Mouse (Mus musculus): ENCODE results near the gene Parva. TPM values are rescaled to one million over a fixed set of nuclear protein-coding genes. Genes with fewer than 3 reads are reported as not detected.

The Parva gene
- polyA plus RNA-seq, 1 experiment from 2014 or later = 8.6 TPM

DNA sequence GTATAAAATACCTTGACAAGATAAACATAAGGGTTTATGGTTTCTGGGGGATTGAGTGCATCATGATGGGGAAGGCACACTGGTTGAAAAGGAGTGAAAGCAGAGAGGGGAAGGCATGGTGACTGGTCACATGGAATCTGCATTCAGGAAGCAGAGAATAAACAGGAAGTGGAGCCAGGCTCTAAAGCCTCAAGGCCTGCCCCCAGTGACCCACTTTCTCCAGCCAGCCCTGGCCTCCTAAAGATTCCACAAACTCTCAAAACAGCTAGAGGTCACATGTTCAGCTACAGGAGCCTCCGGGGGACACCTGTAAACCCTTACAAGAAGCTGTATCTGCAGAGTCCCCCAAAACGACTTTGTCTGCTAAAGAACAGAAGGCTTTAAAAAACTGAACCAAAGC, 22.2 kb upstream of the Parva start:
- Histone ChIP-seq H3K4me3 (ENCODE audit: low read depth, low read length) (no peak overlapping the region), H3K27me3 (ENCODE audit: insufficient read depth, low read length) (no peaks in the 10 kb centered on the region), H3K27ac (ENCODE audit: low read depth) (no peak overlapping the region), H3K4me1 (ENCODE audit: insufficient read depth) (no peaks in the 10 kb centered on the region), H3K9ac (replicated peaks) (no peak overlapping the region), H3K9me3 (ENCODE audit: low read length) (no peaks in the 10 kb centered on the region), H3K36me3 (replicated peaks; ENCODE audit: insufficient read depth, low read length) (no peaks in the 10 kb centered on the region), H3K4me2 (ENCODE audit: low read depth, low read length) (no peak overlapping the region)
- ATAC-seq (no peak), DNase-seq (no peak)
- 46% methylated on average over 2 of the region's 2 CpGs for WGBS (ENCODE audit: insufficient replicate concordance)
- TF ChIP-seq EP300 (IDR thresholded peaks at IDR 0.05; ENCODE audit: low read depth) = no peak
- no peak for TF ChIP-seq CTCF (IDR thresholded peaks at IDR 0.05; ENCODE audit: low read depth)

DNA sequence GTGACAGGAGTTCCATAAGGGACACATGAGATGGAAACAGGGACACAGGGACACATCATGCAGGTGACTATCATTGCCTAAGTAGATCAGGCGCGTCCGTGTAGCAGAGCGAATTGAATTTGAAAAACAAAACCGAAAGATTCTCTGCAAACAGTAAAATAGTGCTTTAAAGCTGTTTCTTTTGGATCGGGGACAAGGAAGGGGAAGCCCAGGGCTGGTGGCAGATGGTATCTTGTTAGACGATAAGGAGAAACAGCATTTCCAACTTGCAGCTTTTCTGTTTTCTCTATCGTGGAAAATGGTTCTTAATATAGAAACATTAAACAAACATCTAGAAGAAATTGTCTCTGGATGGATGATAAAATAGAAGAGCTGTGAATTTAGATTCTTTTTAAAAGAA, 21.7 kb upstream of the Parva start:
- no peaks in the 10 kb centered on the region for H3K4me1 ChIP-seq (ENCODE audit: insufficient read depth)
- H3K4me2 ChIP-seq (ENCODE audit: low read depth, low read length) = no peak overlapping the region
- no peaks in the 10 kb centered on the region for H3K9me3 ChIP-seq (ENCODE audit: low read length)
- H3K9ac ChIP-seq (replicated peaks) = no peak overlapping the region
- TF ChIP-seq EP300 (IDR thresholded peaks at IDR 0.05; ENCODE audit: low read depth) (no peak), CTCF (IDR thresholded peaks at IDR 0.05; ENCODE audit: low read depth) (no peak)
- H3K27me3 ChIP-seq (ENCODE audit: insufficient read depth, low read length) = no peaks in the 10 kb centered on the region
- WGBS (ENCODE audit: insufficient replicate concordance) = 60% methylated on average over 8 of the region's 8 CpGs
- H3K4me3 ChIP-seq (ENCODE audit: low read depth, low read length) = no peak overlapping the region
- ATAC-seq (no peak), DNase-seq (no peak)
- H3K27ac ChIP-seq (ENCODE audit: low read depth) = no peak overlapping the region
- no peaks in the 10 kb centered on the region for H3K36me3 ChIP-seq (replicated peaks; ENCODE audit: insufficient read depth, low read length)

DNA sequence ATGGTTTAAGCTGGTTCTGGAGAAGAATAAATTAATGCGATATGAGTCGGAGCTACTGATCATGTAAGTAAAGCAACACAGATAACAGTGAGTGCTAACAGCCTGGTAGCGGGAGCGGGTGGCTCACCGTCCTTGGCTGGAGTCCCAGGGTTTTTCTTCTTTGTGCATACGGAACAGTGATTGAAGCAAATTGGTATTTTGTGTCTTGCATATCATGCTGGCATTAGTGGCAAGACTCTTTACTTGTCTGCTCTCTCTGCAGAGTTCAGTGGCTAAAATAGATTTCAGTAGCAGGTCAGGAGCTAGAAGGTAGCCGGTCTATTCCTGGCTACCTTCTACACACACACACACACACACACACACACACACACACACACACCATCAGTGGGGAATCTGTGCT, 19.7 kb upstream of the Parva start:
- WGBS (ENCODE audit: insufficient replicate concordance) = 77% methylated on average over 7 of the region's 7 CpGs
- Histone ChIP-seq H3K4me3 (ENCODE audit: low read depth, low read length) (no peak overlapping the region), H3K27me3 (ENCODE audit: insufficient read depth, low read length) (no peaks in the 10 kb centered on the region), H3K4me2 (ENCODE audit: low read depth, low read length) (no peak overlapping the region), H3K9ac (replicated peaks) (no peak overlapping the region), H3K36me3 (replicated peaks; ENCODE audit: insufficient read depth, low read length) (no peaks in the 10 kb centered on the region), H3K4me1 (ENCODE audit: insufficient read depth) (no peaks in the 10 kb centered on the region), H3K9me3 (ENCODE audit: low read length) (no peaks in the 10 kb centered on the region), H3K27ac (ENCODE audit: low read depth) (no peak overlapping the region)
- ATAC-seq (no peak), DNase-seq (no peak)
- TF ChIP-seq EP300 (IDR thresholded peaks at IDR 0.05; ENCODE audit: low read depth) = no peak
- no peak for TF ChIP-seq CTCF (IDR thresholded peaks at IDR 0.05; ENCODE audit: low read depth)

DNA sequence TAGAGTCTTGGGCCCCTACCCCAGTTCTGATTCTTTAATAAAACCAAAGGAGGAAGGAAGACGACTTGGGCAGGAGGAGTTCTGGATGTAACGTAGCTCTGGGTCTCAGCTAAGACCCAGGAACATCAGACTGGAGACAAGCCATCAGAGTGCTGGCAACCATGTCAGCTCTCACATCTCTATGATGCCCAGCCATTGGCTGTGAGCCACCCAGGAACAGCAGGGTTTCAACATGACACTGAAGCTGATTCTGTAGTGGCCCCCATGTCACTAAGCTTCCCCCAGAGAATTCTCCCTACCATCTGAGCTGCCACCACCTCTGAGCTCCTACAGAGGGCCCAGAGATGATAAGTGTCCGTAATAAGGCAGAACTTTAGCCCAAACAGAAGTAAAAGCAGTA, 17.3 kb upstream of the Parva start:
- no peak overlapping the region for H3K4me2 ChIP-seq (ENCODE audit: low read depth, low read length)
- H3K27me3 ChIP-seq (ENCODE audit: insufficient read depth, low read length) = no peaks in the 10 kb centered on the region
- H3K9ac ChIP-seq (replicated peaks) = no peak overlapping the region
- no peak for DNase-seq
- no peak overlapping the region for H3K27ac ChIP-seq (ENCODE audit: low read depth)
- H3K4me1 ChIP-seq (ENCODE audit: insufficient read depth) = no peaks in the 10 kb centered on the region
- no peak for TF ChIP-seq CTCF (IDR thresholded peaks at IDR 0.05; ENCODE audit: low read depth)
- TF ChIP-seq EP300 (IDR thresholded peaks at IDR 0.05; ENCODE audit: low read depth) = no peak
- H3K4me3 ChIP-seq (ENCODE audit: low read depth, low read length) = no peak overlapping the region
- ATAC-seq = no peak
- no peaks in the 10 kb centered on the region for H3K9me3 ChIP-seq (ENCODE audit: low read length)
- WGBS (ENCODE audit: insufficient replicate concordance) = 52% methylated on average over 3 of the region's 3 CpGs
- no peaks in the 10 kb centered on the region for H3K36me3 ChIP-seq (replicated peaks; ENCODE audit: insufficient read depth, low read length)

DNA sequence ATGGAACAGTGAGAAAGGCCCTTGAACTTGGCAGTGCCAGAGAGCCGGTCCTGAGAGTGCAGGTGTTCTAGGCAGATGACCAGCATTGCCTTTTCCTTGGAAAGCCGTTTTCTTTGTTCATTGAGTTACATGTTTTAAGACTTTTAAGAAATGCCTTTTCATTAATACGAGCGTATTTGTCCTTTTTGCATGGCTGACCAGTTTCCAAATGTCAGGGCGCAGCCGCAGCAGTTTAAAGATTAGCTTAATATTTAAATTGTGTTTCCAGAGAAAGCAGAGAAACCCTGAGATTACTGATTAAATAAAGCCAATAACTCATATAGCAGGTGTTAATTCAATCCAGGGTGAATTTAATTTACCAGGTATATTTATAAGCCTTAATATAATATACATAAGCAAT, 14.0 kb upstream of the Parva start:
- ATAC-seq (no peak), DNase-seq (no peak)
- TF ChIP-seq EP300 (IDR thresholded peaks at IDR 0.05; ENCODE audit: low read depth) (no peak), CTCF (IDR thresholded peaks at IDR 0.05; ENCODE audit: low read depth) (no peak)
- H3K4me3 ChIP-seq (ENCODE audit: low read depth, low read length) = no peak overlapping the region
- H3K9me3 ChIP-seq (ENCODE audit: low read length) = no peaks in the 10 kb centered on the region
- H3K27ac ChIP-seq (ENCODE audit: low read depth) = no peak overlapping the region
- no peak overlapping the region for H3K9ac ChIP-seq (replicated peaks)
- H3K27me3 ChIP-seq (ENCODE audit: insufficient read depth, low read length) = 0 out of 2 replicates have a peak, but pooled peaks cover 3% of the 10 kb centered on the region
- H3K4me2 ChIP-seq (ENCODE audit: low read depth, low read length) = no peak overlapping the region
- no peaks in the 10 kb centered on the region for H3K36me3 ChIP-seq (replicated peaks; ENCODE audit: insufficient read depth, low read length)
- no peaks in the 10 kb centered on the region for H3K4me1 ChIP-seq (ENCODE audit: insufficient read depth)
- WGBS (ENCODE audit: insufficient replicate concordance) = 75% methylated on average over 6 of the region's 6 CpGs

DNA sequence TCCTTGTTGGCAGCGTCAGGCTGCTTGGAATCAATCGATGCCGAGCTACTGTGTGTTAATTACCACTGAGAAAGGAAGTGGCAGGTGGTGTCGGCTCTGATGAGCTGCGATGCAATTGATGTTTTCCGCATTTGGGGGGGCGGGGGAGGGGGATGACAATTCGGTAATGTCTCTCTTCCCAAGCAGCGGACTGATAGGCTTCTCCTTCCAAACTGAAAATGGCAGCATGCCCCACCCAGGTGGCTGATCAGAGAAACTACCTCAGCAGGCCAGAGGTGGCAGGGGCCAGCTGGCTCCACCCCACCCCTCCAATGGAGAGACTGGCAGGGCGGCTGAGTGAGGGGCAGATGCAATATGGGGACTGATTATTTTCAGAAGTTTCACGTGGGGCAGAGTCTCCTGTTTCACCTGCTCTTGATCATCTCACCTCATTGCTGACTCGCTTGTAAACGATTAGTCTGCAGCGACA, 11.2 kb upstream of the Parva start:
- H3K27ac ChIP-seq (ENCODE audit: low read depth) = no peak overlapping the region
- no peaks in the 10 kb centered on the region for H3K9me3 ChIP-seq (ENCODE audit: low read length)
- H3K4me2 ChIP-seq (ENCODE audit: low read depth, low read length) = no peak overlapping the region
- TF ChIP-seq EP300 (IDR thresholded peaks at IDR 0.05; ENCODE audit: low read depth) = no peak
- TF ChIP-seq CTCF (IDR thresholded peaks at IDR 0.05; ENCODE audit: low read depth) = no peak
- 22% methylated on average over 14 of the region's 14 CpGs for WGBS (ENCODE audit: insufficient replicate concordance)
- ATAC-seq = no peak
- no peaks in the 10 kb centered on the region for H3K4me1 ChIP-seq (ENCODE audit: insufficient read depth)
- H3K9ac ChIP-seq (replicated peaks) = no peak overlapping the region
- 0 out of 2 replicates have a peak, but pooled peaks cover 3% of the 10 kb centered on the region for H3K27me3 ChIP-seq (ENCODE audit: insufficient read depth, low read length)
- no peak overlapping the region for H3K4me3 ChIP-seq (ENCODE audit: low read depth, low read length)
- DNase-seq = no peak
- no peaks in the 10 kb centered on the region for H3K36me3 ChIP-seq (replicated peaks; ENCODE audit: insufficient read depth, low read length)
